Mouse (Mus musculus) myocyte (in vitro differentiated cells): ENCODE data around the gene Ptrh1. TPM values are rescaled to one million over a fixed set of nuclear protein-coding genes. Genes with fewer than 3 reads are reported as not detected.

ENCODE experiments used
- H3K27me3 ChIP-seq: one replicate; pipeline ENCODE4 v1.6.1; 2011; ENCODE audit not compliant: control insufficient read depth, insufficient read depth, insufficient read length
- H3K36me3 ChIP-seq: one replicate; pipeline ENCODE4 v1.6.1; 2011; ENCODE audit not compliant: control insufficient read depth, insufficient read depth
- H3K4me2 ChIP-seq: one replicate; pipeline ENCODE4 v1.6.1; 2011; ENCODE audit warnings: low read depth, control low read depth
- H3K4me3 ChIP-seq: one replicate; pipeline ENCODE4 v1.5.1; 2011; ENCODE audit warnings: mild to moderate bottlenecking, control low read depth, moderate library complexity
- H3K79me2 ChIP-seq: one replicate; pipeline ENCODE4 v1.6.1; 2011; ENCODE audit not compliant: control insufficient read depth, insufficient read depth
- H3ac ChIP-seq: one replicate; pipeline ENCODE4 v1.6.1; 2011; ENCODE audit not compliant: control insufficient read depth, insufficient read length
- CEBPB ChIP-seq: IDR thresholded peaks from 2 replicates; pipeline ENCODE4 v1.6.1; 2011; ENCODE audit warnings: mild to moderate bottlenecking, moderate library complexity; ENCODE audit not compliant: poor library complexity, insufficient read depth, severe bottlenecking
- E2F4 ChIP-seq: IDR thresholded peaks from one replicate; pipeline ENCODE4 v1.6.1; 2011; ENCODE audit warnings: mild to moderate bottlenecking, control low read depth, moderate library complexity; ENCODE audit not compliant: insufficient read depth
- MAX ChIP-seq: IDR thresholded peaks from one replicate; pipeline ENCODE4 v1.6.1; 2011; ENCODE audit warnings: low read depth, mild to moderate bottlenecking, control low read depth
- MYOD1 ChIP-seq, 3 experiments: IDR thresholded peaks; one replicate each; pipeline ENCODE4 v1.6.1; 2011; ENCODE audit warnings: control low read depth in 2 of 3, low read depth in 2 of 3, mild to moderate bottlenecking in 2 of 3, moderate library complexity in 1 of 3; ENCODE audit not compliant: insufficient read length in 2 of 3, control insufficient read depth in 1 of 3
- MYOG ChIP-seq, 3 experiments: IDR thresholded peaks; one replicate each; pipeline ENCODE4 v1.6.1; 2011; ENCODE audit warnings: control low read depth in 2 of 3, low read depth in 2 of 3, mild to moderate bottlenecking in 2 of 3; ENCODE audit not compliant: insufficient read length in 2 of 3, control insufficient read depth in 1 of 3, insufficient read depth in 1 of 3
- POLR2A ChIP-seq: IDR thresholded peaks from one replicate; pipeline ENCODE4 v1.6.1; 2011; ENCODE audit warnings: low read depth, mild to moderate bottlenecking, control low read depth, moderate library complexity; ENCODE audit not compliant: insufficient read length
- POLR2AphosphoS2 ChIP-seq: IDR thresholded peaks from one replicate; pipeline ENCODE4 v1.6.1; 2011; ENCODE audit warnings: low read depth, control low read depth; ENCODE audit not compliant: insufficient read length
- REST ChIP-seq: IDR thresholded peaks from one replicate; pipeline ENCODE4 v1.6.1; 2011; ENCODE audit warnings: mild to moderate bottlenecking, control low read depth, moderate library complexity; ENCODE audit not compliant: insufficient read depth, insufficient read length
- SRF ChIP-seq: IDR thresholded peaks from one replicate; pipeline ENCODE4 v1.6.1; 2011; ENCODE audit warnings: low read depth; ENCODE audit not compliant: control insufficient read depth, insufficient read length
- TCF12 ChIP-seq: IDR thresholded peaks from one replicate; pipeline ENCODE4 v1.6.1; 2011; ENCODE audit warnings: mild to moderate bottlenecking, control low read depth; ENCODE audit not compliant: poor library complexity, insufficient read depth, severe bottlenecking
- TCF3 ChIP-seq: IDR thresholded peaks from one replicate; pipeline ENCODE4 v1.6.1; 2011; ENCODE audit warnings: low read depth, control low read depth; ENCODE audit not compliant: insufficient read length
- USF1 ChIP-seq: IDR thresholded peaks from one replicate; pipeline ENCODE4 v1.6.1; 2011; ENCODE audit warnings: low read depth, mild to moderate bottlenecking, control low read depth, moderate library complexity
- polyA plus RNA-seq: library from polyadenylated mRNA; unstranded; fragments of >200 nt; fragmentation: generic; extraction: Trizol; gene quantifications from one replicate; pipeline ENCODE4 v1.2.1, GENCODE M21; 2012; ENCODE audit warnings: missing spikeins

Ptrh1 gene
- polyA plus RNA-seq, 1 experiment, result 74.1 TPM

GRCm38 (mm10) chr2:32731911-32732310, 43.7 kb upstream of the Ptrh1 start:
- Histone ChIP-seq H3K4me2 (no peak overlapping the region), H3K79me2 (no peaks in the 10 kb centered on the region), H3K36me3 (no peaks in the 10 kb centered on the region), H3ac (no peak overlapping the region), H3K27me3 (no peaks in the 10 kb centered on the region), H3K4me3 (no peak overlapping the region)
- TF ChIP-seq POLR2A, result no peak
- TF ChIP-seq MYOG (IDR thresholded peaks at IDR 0.05; ENCODE audit: control insufficient read depth in 1 of 3, insufficient read depth in 1 of 3, insufficient read length in 2 of 3, low read depth in 2 of 3), result no peak
- no peak for TF ChIP-seq REST
- TF ChIP-seq E2F4, result no peak
- no peak for TF ChIP-seq CEBPB
- no peak for TF ChIP-seq USF1

- no peaks in the 10 kb centered on the region for H3K27me3 ChIP-seq
- no peak overlapping the region for H3K4me3 ChIP-seq
- no peak for TF ChIP-seq USF1
- no peak overlapping the region for H3ac ChIP-seq
- H3K4me2 ChIP-seq, result no peak overlapping the region
- no peaks in the 10 kb centered on the region for H3K36me3 ChIP-seq
- no peaks in the 10 kb centered on the region for H3K79me2 ChIP-seq
Observed at GRCm38 (mm10) chr2:32732695-32733094, 42.9 kb upstream of the Ptrh1 start.

GRCm38 (mm10) chr2:32734480-32734879, 41.1 kb upstream of the Ptrh1 start:
- no peaks in the 10 kb centered on the region for H3K79me2 ChIP-seq
- no peak overlapping the region for H3ac ChIP-seq
- no peaks in the 10 kb centered on the region for H3K27me3 ChIP-seq
- H3K36me3 ChIP-seq, result no peaks in the 10 kb centered on the region
- H3K4me2 ChIP-seq, result no peak overlapping the region
- no peak for TF ChIP-seq REST
- no peak for TF ChIP-seq TCF3
- TF ChIP-seq TCF12, result no peak
- TF ChIP-seq USF1, result no peak
- no peak for TF ChIP-seq MYOG (IDR thresholded peaks at IDR 0.05; ENCODE audit: control insufficient read depth in 1 of 3, insufficient read depth in 1 of 3, insufficient read length in 2 of 3, low read depth in 2 of 3)
- TF ChIP-seq POLR2AphosphoS2, result no peak
- no peak for TF ChIP-seq MAX
- TF ChIP-seq SRF, result no peak
- TF ChIP-seq CEBPB, result no peak
- no peak for TF ChIP-seq E2F4
- TF ChIP-seq POLR2A, result no peak
- no peak for TF ChIP-seq MYOD1 (IDR thresholded peaks at IDR 0.05; ENCODE audit: control insufficient read depth in 1 of 3, insufficient read length in 2 of 3, low read depth in 2 of 3)
- H3K4me3 ChIP-seq, result no peak overlapping the region

GRCm38 (mm10) chr2:32734933-32735332, 40.7 kb upstream of the Ptrh1 start:
- TF ChIP-seq MAX, result no peak
- no peak for TF ChIP-seq POLR2AphosphoS2
- no peak for TF ChIP-seq REST
- TF ChIP-seq MYOD1 (IDR thresholded peaks at IDR 0.05; ENCODE audit: control insufficient read depth in 1 of 3, insufficient read length in 2 of 3, low read depth in 2 of 3), result no peak
- TF ChIP-seq USF1, result no peak
- TF ChIP-seq E2F4, result no peak
- TF ChIP-seq TCF12, result no peak
- Histone ChIP-seq H3K36me3 (no peaks in the 10 kb centered on the region), H3ac (no peak overlapping the region), H3K27me3 (no peaks in the 10 kb centered on the region), H3K4me3 (no peak overlapping the region), H3K4me2 (no peak overlapping the region), H3K79me2 (no peaks in the 10 kb centered on the region)

GRCm38 (mm10) chr2:32736306-32736829, 39.2 kb upstream of the Ptrh1 start:
- TF ChIP-seq E2F4, result no peak
- TF ChIP-seq TCF3, result no peak
- TF ChIP-seq MYOG (IDR thresholded peaks at IDR 0.05; ENCODE audit: control insufficient read depth in 1 of 3, insufficient read depth in 1 of 3, insufficient read length in 2 of 3, low read depth in 2 of 3), result peak in 1 of 3 experiments; percentile 42
- no peak for TF ChIP-seq POLR2A
- no peak for TF ChIP-seq CEBPB
- no peak for TF ChIP-seq MAX
- peak in 1 of 3 experiments; percentile 43 for TF ChIP-seq MYOD1 (IDR thresholded peaks at IDR 0.05; ENCODE audit: control insufficient read depth in 1 of 3, insufficient read length in 2 of 3, low read depth in 2 of 3)
- no peaks in the 10 kb centered on the region for H3K79me2 ChIP-seq
- H3K4me2 ChIP-seq, result no peak overlapping the region
- no peak overlapping the region for H3ac ChIP-seq
- no peaks in the 10 kb centered on the region for H3K36me3 ChIP-seq
- peaks cover 6% of the 10 kb centered on the region for H3K27me3 ChIP-seq
- H3K4me3 ChIP-seq, result no peak overlapping the region

GRCm38 (mm10) chr2:32737008-32737407, 38.6 kb upstream of the Ptrh1 start:
- Histone ChIP-seq H3K4me3 (no peak overlapping the region), H3K4me2 (no peak overlapping the region), H3K27me3 (peaks cover 12% of the 10 kb centered on the region), H3K79me2 (no peaks in the 10 kb centered on the region), H3K36me3 (no peaks in the 10 kb centered on the region), H3ac (no peak overlapping the region)
- TF ChIP-seq MYOG (IDR thresholded peaks at IDR 0.05; ENCODE audit: control insufficient read depth in 1 of 3, insufficient read depth in 1 of 3, insufficient read length in 2 of 3, low read depth in 2 of 3) (no peak), TCF12 (no peak), POLR2A (no peak), CEBPB (no peak), MYOD1 (IDR thresholded peaks at IDR 0.05; ENCODE audit: control insufficient read depth in 1 of 3, insufficient read length in 2 of 3, low read depth in 2 of 3) (no peak), TCF3 (no peak), MAX (no peak), POLR2AphosphoS2 (no peak), REST (no peak), USF1 (no peak), SRF (no peak)
